ENCODE assay signal across 8 mouse cellular contexts in genomic region chr17:35051156-35052086, GRCm38 (mm10). TPM values are rescaled to one million over a fixed set of nuclear protein-coding genes. Genes with fewer than 3 reads are reported as not detected.
DNase-seq lines count a peak whose midpoint lies in the region; ATAC-seq and TF ChIP-seq lines count a peak whose summit lies in the region.

No protein-coding gene starts in this region.

- peak overlapping the region; percentile 100 for H3K27ac ChIP-seq in intestine, embryonic 16.5 days (ENCODE audit: low read length)
- peak overlapping the region; percentile 99 for H3K27ac ChIP-seq in lung, embryonic 14.5 days (ENCODE audit: low read depth)
- peak overlapping the region; percentile 83 for H3K27ac ChIP-seq in neural tube, embryonic 15.5 days (replicated peaks)

- H3K27me3 ChIP-seq in intestine, embryonic 16.5 days (replicated peaks; ENCODE audit: control insufficient read depth, insufficient read depth, low read length) = no peaks in the 10 kb centered on the region
- no peaks in the 10 kb centered on the region for H3K27me3 ChIP-seq in lung, embryonic 14.5 days (ENCODE audit: insufficient read depth, low read length)
- H3K27me3 ChIP-seq in neural tube, embryonic 15.5 days (replicated peaks) = no peaks in the 10 kb centered on the region

- peak; percentile 63 for ATAC-seq in common myeloid progenitor, adult 5-6 weeks (replicated peaks; ENCODE audit: low read depth, poor library complexity, severe bottlenecking)
- peak; percentile 47 for ATAC-seq in intestine, embryonic 16.5 days
- peak; percentile 54 for ATAC-seq in lung, embryonic 14.5 days (ENCODE audit: insufficient read depth)
- ATAC-seq in neural tube, embryonic 15.5 days (ENCODE audit: low FRiP score) = no peak

- no peak for TF ChIP-seq CTCF in lung, embryonic 14.5 days (IDR thresholded peaks at IDR 0.05; ENCODE audit: low read depth)

- peak overlapping the region; percentile 87 for H3K9ac ChIP-seq in intestine, embryonic 16.5 days (ENCODE audit: low read depth, low read length)
- H3K9ac ChIP-seq in lung, embryonic 14.5 days = peak overlapping the region; percentile 87
- H3K9ac ChIP-seq in neural tube, embryonic 15.5 days (replicated peaks) = peak overlapping the region; percentile 51

- H3K9me3 ChIP-seq in intestine, embryonic 16.5 days (ENCODE audit: control insufficient read depth, low read length) = no peaks in the 10 kb centered on the region
- H3K9me3 ChIP-seq in lung, embryonic 14.5 days (ENCODE audit: low read depth, low read length) = no peaks in the 10 kb centered on the region
- H3K9me3 ChIP-seq in neural tube, embryonic 15.5 days (replicated peaks) = no peaks in the 10 kb centered on the region

- H3K36me3 ChIP-seq in intestine, embryonic 16.5 days (ENCODE audit: control insufficient read depth, insufficient read depth, low read length) = peaks cover 27% of the 10 kb centered on the region
- H3K36me3 ChIP-seq in lung, embryonic 14.5 days (ENCODE audit: insufficient read depth) = peaks cover 44% of the 10 kb centered on the region
- H3K36me3 ChIP-seq in neural tube, embryonic 15.5 days = peaks cover 2% of the 10 kb centered on the region; the same call in 1 of the 2 replicates

- H3K4me1 ChIP-seq in intestine, embryonic 16.5 days (ENCODE audit: control insufficient read depth, insufficient read depth, low read length) = peaks cover 37% of the 10 kb centered on the region
- peaks cover 29% of the 10 kb centered on the region for H3K4me1 ChIP-seq in lung, embryonic 14.5 days (ENCODE audit: insufficient read depth)
- H3K4me1 ChIP-seq in neural tube, embryonic 15.5 days = peaks cover 46% of the 10 kb centered on the region

- WGBS in intestine, embryonic 16.5 days = 1% methylated on average over 21 of the region's 21 CpGs
- WGBS in lung, embryonic 14.5 days = under 1% methylated on average over 21 of the region's 21 CpGs
- 6% methylated on average over 21 of the region's 21 CpGs for WGBS in neural tube, embryonic 15.5 days

- peak overlapping the region; percentile 79 for H3K4me3 ChIP-seq in intestine, embryonic 16.5 days (ENCODE audit: low read length)
- H3K4me3 ChIP-seq in lung, embryonic 14.5 days (ENCODE audit: low read depth, low read length) = peak overlapping the region; percentile 54
- H3K4me3 ChIP-seq in neural tube, embryonic 15.5 days (replicated peaks) = peak overlapping the region; percentile 42

- peak; percentile 79 for DNase-seq in urinary bladder, postnatal 14 days (ENCODE audit: low spot score)
- DNase-seq in urinary bladder, postnatal 10 days (ENCODE audit: low spot score) = no peak
- DNase-seq in gastrocnemius, postnatal 4 days (ENCODE audit: low spot score in 2 of 2) = peak; percentile 53 to 69
- DNase-seq in lung, embryonic 14.5 days = peak; percentile 84
- peak; percentile 68 to 69 for DNase-seq in urinary bladder, postnatal 4 days (ENCODE audit: low spot score in 2 of 2)

- H3K4me2 ChIP-seq in intestine, embryonic 16.5 days (ENCODE audit: low read depth, low read length) = peak overlapping the region; percentile 87
- H3K4me2 ChIP-seq in lung, embryonic 14.5 days = peak overlapping the region; percentile 92
- peak overlapping the region; percentile 60 for H3K4me2 ChIP-seq in neural tube, embryonic 15.5 days

RNA-seq across cellular contexts. Expression of gene Clic1, which starts 1.7 kb away (rescaled TPM):
- total RNA-seq in common myeloid progenitor, adult 5-6 weeks (2017) = 214 and 220 TPM in 2 replicates
- 10 to 100 TPM; 87.2 to 89.7 TPM for total RNA-seq in gastrocnemius, postnatal 4 days (2021)
- 405 and 416 TPM in 2 replicates for polyA plus RNA-seq in intestine, embryonic 16.5 days (2015; fragmentation: Nextera tagmentation; extraction: Ambion mirVana)
- polyA plus RNA-seq in lung, embryonic 14.5 days (2014; fragmentation: Nextera tagmentation; extraction: Ambion mirVana) = 67.1 and 73.6 TPM in 2 replicates
- 76.6 and 156 TPM in 2 replicates for polyA plus RNA-seq in neural tube, embryonic 15.5 days (2015; fragmentation: Nextera tagmentation; extraction: Ambion mirVana)

RNA-seq across cellular contexts. Expression of gene Msh5, which starts 4.9 kb away (rescaled TPM):
- 3.8 and 4.2 TPM in 2 replicates for total RNA-seq in common myeloid progenitor, adult 5-6 weeks (2017)
- total RNA-seq in gastrocnemius, postnatal 4 days (2021) = 1 to 10 TPM; 4.5 to 5.4 TPM
- polyA plus RNA-seq in intestine, embryonic 16.5 days (2015; fragmentation: Nextera tagmentation; extraction: Ambion mirVana) = 3.6 and 4.4 TPM in 2 replicates
- 4.2 and 4.6 TPM in 2 replicates for polyA plus RNA-seq in lung, embryonic 14.5 days (2014; fragmentation: Nextera tagmentation; extraction: Ambion mirVana)
- 2.0 and 3.3 TPM in 2 replicates for polyA plus RNA-seq in neural tube, embryonic 15.5 days (2015; fragmentation: Nextera tagmentation; extraction: Ambion mirVana)

RNA-seq across cellular contexts. Expression of gene Ddah2, which starts 7.4 kb away (rescaled TPM):
- 21.3 and 26.7 TPM in 2 replicates for total RNA-seq in common myeloid progenitor, adult 5-6 weeks (2017)
- total RNA-seq in gastrocnemius, postnatal 4 days (2021) = 100 to 1,000 TPM; 108 to 109 TPM
- 146 and 170 TPM in 2 replicates for polyA plus RNA-seq in intestine, embryonic 16.5 days (2015; fragmentation: Nextera tagmentation; extraction: Ambion mirVana)
- 319 and 338 TPM in 2 replicates for polyA plus RNA-seq in lung, embryonic 14.5 days (2014; fragmentation: Nextera tagmentation; extraction: Ambion mirVana)
- polyA plus RNA-seq in neural tube, embryonic 15.5 days (2015; fragmentation: Nextera tagmentation; extraction: Ambion mirVana) = 244 and 261 TPM in 2 replicates

RNA-seq across cellular contexts. Expression of gene Ly6g6c, which starts 13.8 kb away (rescaled TPM):
- total RNA-seq in common myeloid progenitor, adult 5-6 weeks (2017) = not detected in 2 replicates
- total RNA-seq in gastrocnemius, postnatal 4 days (2021) = under 1 TPM in 1 of 2 experiments, not detected in 1; 0.39 TPM
- 0.24 TPM in 1 of 2 replicates, not detected in the other for polyA plus RNA-seq in intestine, embryonic 16.5 days (2015; fragmentation: Nextera tagmentation; extraction: Ambion mirVana)
- polyA plus RNA-seq in lung, embryonic 14.5 days (2014; fragmentation: Nextera tagmentation; extraction: Ambion mirVana) = 0.38 TPM in 1 of 2 replicates, not detected in the other
- polyA plus RNA-seq in neural tube, embryonic 15.5 days (2015; fragmentation: Nextera tagmentation; extraction: Ambion mirVana) = 0.19 TPM in 1 of 2 replicates, not detected in the other

RNA-seq across cellular contexts. Expression of gene Mpig6b, which starts 14.6 kb away (rescaled TPM):
- not detected in 2 replicates for total RNA-seq in common myeloid progenitor, adult 5-6 weeks (2017)
- total RNA-seq in gastrocnemius, postnatal 4 days (2021) = under 1 TPM; 0.29 to 0.42 TPM
- 0.37 and 0.40 TPM in 2 replicates for polyA plus RNA-seq in intestine, embryonic 16.5 days (2015; fragmentation: Nextera tagmentation; extraction: Ambion mirVana)
- polyA plus RNA-seq in lung, embryonic 14.5 days (2014; fragmentation: Nextera tagmentation; extraction: Ambion mirVana) = 0.95 and 1.4 TPM in 2 replicates
- polyA plus RNA-seq in neural tube, embryonic 15.5 days (2015; fragmentation: Nextera tagmentation; extraction: Ambion mirVana) = 0.17 and 0.24 TPM in 2 replicates
